Mouse (Mus musculus) right cerebral cortex, postnatal 25 days (tissue): ENCODE data around the gene Osbpl9.

ENCODE experiments used
- DNase-seq: peaks from one replicate; pipeline ENCODE4 v3.0.0; 2022

Osbpl9 gene

GRCm38 (mm10) chr4:109098861-109099260 is 103.2 kb downstream of the Osbpl9 start:
- DNase-seq, result no peak

- no peak for DNase-seq
These were observed 107.8 kb downstream of the Osbpl9 start for GRCm38 (mm10) chr4:109094269-109094668.

- DNase-seq, result no peak
These were observed 109.7 kb downstream of the Osbpl9 start for GRCm38 (mm10) chr4:109092344-109092743.

GRCm38 (mm10) chr4:109091241-109091777 is 110.8 kb downstream of the Osbpl9 start:
- no peak for DNase-seq

- DNase-seq, result no peak
These were observed 112.1 kb downstream of the Osbpl9 start for GRCm38 (mm10) chr4:109089999-109090398.

GRCm38 (mm10) chr4:109089171-109089570 is 112.9 kb downstream of the Osbpl9 start:
- no peak for DNase-seq

GRCm38 (mm10) chr4:109080118-109080517 is 122.0 kb downstream of the Osbpl9 start:
- no peak for DNase-seq

GRCm38 (mm10) chr4:109079676-109080075 is 122.4 kb downstream of the Osbpl9 start:
- no peak for DNase-seq

GRCm38 (mm10) chr4:109078941-109079340 is 123.1 kb downstream of the Osbpl9 start:
- no peak for DNase-seq

- no peak for DNase-seq
These were observed 128.8 kb downstream of the Osbpl9 start for GRCm38 (mm10) chr4:109073296-109073695.

- DNase-seq, result no peak
These were observed 129.2 kb downstream of the Osbpl9 start for GRCm38 (mm10) chr4:109072891-109073290.

GRCm38 (mm10) chr4:109065714-109066113 is 136.4 kb downstream of the Osbpl9 start:
- no peak for DNase-seq

GRCm38 (mm10) chr4:109064941-109065340 is 137.1 kb downstream of the Osbpl9 start:
- no peak for DNase-seq

- no peak for DNase-seq
These were observed 142.7 kb downstream of the Osbpl9 start for GRCm38 (mm10) chr4:109059255-109059821.

GRCm38 (mm10) chr4:109057640-109058039 is 144.4 kb downstream of the Osbpl9 start:
- DNase-seq, result no peak

- DNase-seq, result no peak
These were observed 145.7 kb downstream of the Osbpl9 start for GRCm38 (mm10) chr4:109056351-109056750.

GRCm38 (mm10) chr4:109054003-109054402 is 148.1 kb downstream of the Osbpl9 start:
- DNase-seq, result no peak

- no peak for DNase-seq
These were observed 149.8 kb downstream of the Osbpl9 start for GRCm38 (mm10) chr4:109052282-109052681.

- DNase-seq, result no peak
These were observed 153.8 kb downstream of the Osbpl9 start for GRCm38 (mm10) chr4:109048258-109048657.

GRCm38 (mm10) chr4:109043756-109044155 is 158.3 kb downstream of the Osbpl9 start:
- DNase-seq, result no peak

- DNase-seq, result no peak
These were observed 158.8 kb downstream of the Osbpl9 start for GRCm38 (mm10) chr4:109043294-109043693.

GRCm38 (mm10) chr4:109042739-109043138 is 159.3 kb downstream of the Osbpl9 start:
- no peak for DNase-seq

GRCm38 (mm10) chr4:109036327-109036726 is 165.7 kb downstream of the Osbpl9 start:
- DNase-seq, result no peak

- DNase-seq, result no peak
These were observed 171.8 kb downstream of the Osbpl9 start for GRCm38 (mm10) chr4:109030266-109030665.

- no peak for DNase-seq
These were observed 172.2 kb downstream of the Osbpl9 start for GRCm38 (mm10) chr4:109029857-109030256.
